In the genomic region with DNA sequence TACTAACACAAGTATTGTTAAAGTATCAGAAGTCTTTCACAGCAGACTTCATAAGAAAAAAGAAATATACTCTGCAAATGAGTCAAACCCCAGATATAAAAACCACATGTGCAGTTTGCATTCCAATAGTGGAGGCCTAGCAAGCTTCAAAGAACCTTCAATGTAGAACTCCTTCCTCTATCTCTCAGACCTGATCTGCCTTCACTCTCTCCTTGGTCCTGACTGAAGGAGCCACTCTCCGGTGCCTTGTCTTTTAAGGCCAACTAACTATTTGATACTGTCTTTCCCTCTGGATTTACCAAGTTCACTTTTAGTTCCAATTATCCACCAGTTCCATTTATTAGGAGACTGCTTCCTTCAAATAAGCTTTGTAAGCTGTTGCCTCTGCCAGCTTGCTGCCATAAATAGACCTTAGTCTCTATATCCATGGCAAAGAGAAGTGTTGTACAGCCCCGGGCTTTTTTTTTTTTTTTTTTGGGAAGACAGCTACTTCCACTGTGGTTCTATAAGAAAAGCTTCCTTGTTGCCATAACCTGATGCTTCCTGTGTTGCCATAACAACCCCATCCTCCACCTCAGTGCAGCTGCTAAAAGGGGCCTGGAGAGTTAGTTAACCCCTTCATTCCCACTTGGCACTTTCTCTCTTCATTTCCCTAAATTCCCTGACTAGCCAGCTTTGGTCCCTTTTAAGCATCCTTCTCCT, we compare ENCODE assay signal across 9 mouse cellular contexts.
A peak's percentile ranks its signal among the peaks of the same experiment; 100 is the strongest.
DNase-seq lines count a peak whose midpoint lies in the region; ATAC-seq and TF ChIP-seq lines count a peak whose summit lies in the region.
"Had no signal": no experiment of that assay in that cellular context is flagged by ENCODE, and none has a peak within 500 bp of the region (broad histone marks: within the 10 kb centered on the region; RNA-seq: fewer than 3 reads in every experiment).

No protein-coding gene starts in this region.

- H3K4me2 ChIP-seq in hindbrain, embryonic 11.5 days (replicated peaks; ENCODE audit: low read depth, low read length), result no peak overlapping the region
- H3K4me2 ChIP-seq in midbrain, embryonic 12.5 days (replicated peaks), result 0 out of 2 replicates have a peak overlapping the region, but pooled peaks have one; percentile 2
- no peak overlapping the region for H3K4me2 ChIP-seq in lung, postnatal 0 days (replicated peaks; ENCODE audit: low read depth, low read length)

- no peaks in the 10 kb centered on the region for H3K4me1 ChIP-seq in hindbrain, embryonic 11.5 days (replicated peaks; ENCODE audit: control insufficient read depth, insufficient read depth, low read length)
- H3K4me1 ChIP-seq in midbrain, embryonic 12.5 days, result peaks cover 14% of the 10 kb centered on the region
- H3K4me1 ChIP-seq in lung, postnatal 0 days (ENCODE audit: insufficient read depth, low read depth, low read length), result no peaks in the 10 kb centered on the region

- peak; percentile 92 for ATAC-seq in hindbrain, embryonic 11.5 days (ENCODE audit: low FRiP score)
- peak; percentile 91 for ATAC-seq in midbrain, embryonic 12.5 days (ENCODE audit: low FRiP score, low read depth)
- ATAC-seq in lung, postnatal 0 days, result no peak

- no peaks in the 10 kb centered on the region for H3K9me3 ChIP-seq in hindbrain, embryonic 11.5 days (ENCODE audit: control insufficient read depth, low read length)
- H3K9me3 ChIP-seq in midbrain, embryonic 12.5 days, result no peaks in the 10 kb centered on the region
- H3K9me3 ChIP-seq in lung, postnatal 0 days (ENCODE audit: low read length), result no peaks in the 10 kb centered on the region

- no peak for TF ChIP-seq EP300 in lung, postnatal 0 days (IDR thresholded peaks at IDR 0.05)

- no peaks in the 10 kb centered on the region for H3K27me3 ChIP-seq in hindbrain, embryonic 11.5 days (ENCODE audit: control insufficient read depth, insufficient read depth, low read length)
- no peaks in the 10 kb centered on the region for H3K27me3 ChIP-seq in midbrain, embryonic 12.5 days
- H3K27me3 ChIP-seq in lung, postnatal 0 days (replicated peaks; ENCODE audit: insufficient read depth, low read length), result no peaks in the 10 kb centered on the region

- no peak for TF ChIP-seq CTCF in lung, postnatal 0 days (IDR thresholded peaks at IDR 0.05)

- no peak overlapping the region; the same call in 1 of the 2 replicates for H3K27ac ChIP-seq in hindbrain, embryonic 11.5 days (ENCODE audit: low read depth, low read length)
- peak overlapping the region; percentile 27; the same call in 1 of the 2 replicates for H3K27ac ChIP-seq in midbrain, embryonic 12.5 days (replicated peaks)
- no peak overlapping the region for H3K27ac ChIP-seq in lung, postnatal 0 days (ENCODE audit: low read length)

- no peaks in the 10 kb centered on the region for H3K36me3 ChIP-seq in hindbrain, embryonic 11.5 days (ENCODE audit: control insufficient read depth, insufficient read depth, low read length)
- no peaks in the 10 kb centered on the region for H3K36me3 ChIP-seq in midbrain, embryonic 12.5 days
- H3K36me3 ChIP-seq in lung, postnatal 0 days (ENCODE audit: insufficient read depth, low read length), result no peaks in the 10 kb centered on the region

- no peak overlapping the region for H3K9ac ChIP-seq in hindbrain, embryonic 11.5 days (ENCODE audit: low read depth, low read length)
- no peak overlapping the region for H3K9ac ChIP-seq in midbrain, embryonic 12.5 days (replicated peaks)
- H3K9ac ChIP-seq in lung, postnatal 0 days (replicated peaks; ENCODE audit: low read depth), result no peak overlapping the region

- 3% methylated on average over 2 of the region's 2 CpGs for WGBS in hindbrain, embryonic 11.5 days
- 7% methylated on average over 2 of the region's 2 CpGs for WGBS in midbrain, embryonic 12.5 days
- WGBS in lung, postnatal 0 days, result 14% methylated on average over 2 of the region's 2 CpGs

- no peak overlapping the region for H3K4me3 ChIP-seq in hindbrain, embryonic 11.5 days (ENCODE audit: low read depth, low read length)
- H3K4me3 ChIP-seq in midbrain, embryonic 12.5 days, result no peak overlapping the region
- no peak overlapping the region for H3K4me3 ChIP-seq in lung, postnatal 0 days (ENCODE audit: low read depth, low read length)

- DNase-seq in CD4-positive, CD25-positive, alpha-beta regulatory T cell, adult 2 months (ENCODE audit: low read depth, low spot score), result peak; percentile 5
- peak; percentile 77 for DNase-seq in embryo, embryonic 11 days
- DNase-seq in hindbrain, embryonic 11.5 days (ENCODE audit: low spot score), result peak; percentile 65
- DNase-seq in spleen, adult 18-20 months, result no peak
- no peak for DNase-seq in heart, adult 18-20 months
- no peak for DNase-seq in lung, postnatal 0 days (ENCODE audit: low spot score)
- DNase-seq in adipocyte (ENCODE audit: low spot score), result no peak
- DNase-seq: liver had no signal

Comparison
In these comparisons a context has a peak if more than half of its experiments do, and no peak if none do; other contexts are left out.
1. DNase-seq: peak in CD4-positive, CD25-positive, alpha-beta regulatory T cell, adult 2 months (single experiment), embryo, embryonic 11 days (single experiment) and hindbrain, embryonic 11.5 days (single experiment); none in spleen, adult 18-20 months (0 of 2), heart, adult 18-20 months (0 of 2), lung, postnatal 0 days (single experiment) and adipocyte (single experiment).